Mouse (Mus musculus) midbrain, postnatal 0 days (tissue): ENCODE measurements around the gene Naglu. TPM values are rescaled to one million over a fixed set of nuclear protein-coding genes. Genes with fewer than 3 reads are reported as not detected.
"Not testable (repeated sequence)": the region's sequence is repeated elsewhere in the genome, so short reads cannot be mapped to it uniquely, and the experiment has no call there.

Experiments used
- ATAC-seq: fragments of 200-750 bp; cut with Nextera tagmentation; 2 replicates; pipeline ENCODE4 v1.8.0; 2017; ENCODE audit warnings: moderate number of reproducible peaks, mild to moderate bottlenecking, moderate TSS enrichment, moderate library complexity; ENCODE audit not compliant: low FRiP score
- DNase-seq: peaks from one replicate; pipeline ENCODE4 v3.0.0-alpha.2; 2015; ENCODE audit warnings: low spot score
- H3K27ac ChIP-seq: fragments of 300-500 bp; sonication (generic); 2 replicates; pipeline ENCODE4 v1.5.1; 2014; ENCODE audit warnings: low read depth, mild to moderate bottlenecking, low read length, mixed read lengths
- H3K27me3 ChIP-seq: fragments of 300-500 bp; sonication (generic); 2 replicates; pipeline ENCODE4 v1.6.1; 2014; ENCODE audit warnings: low read length, control low read depth, mixed read lengths; ENCODE audit not compliant: insufficient read depth
- H3K36me3 ChIP-seq: fragments of 300-500 bp; sonication (generic); 2 replicates; pipeline ENCODE4 v1.6.1; 2014; ENCODE audit warnings: low read length, control low read depth, mixed read lengths; ENCODE audit not compliant: insufficient read depth
- H3K4me1 ChIP-seq: fragments of 300-500 bp; sonication (generic); 2 replicates; pipeline ENCODE4 v1.6.1; 2014; ENCODE audit warnings: mild to moderate bottlenecking, control low read depth, antibody characterized with exemption, low read length, mixed read lengths; ENCODE audit not compliant: insufficient read depth
- H3K4me2 ChIP-seq: fragments of 300-500 bp; sonication (generic); 2 replicates; pipeline ENCODE4 v1.6.1; 2014; ENCODE audit warnings: low read depth, mild to moderate bottlenecking, low read length, mixed read lengths; ENCODE audit not compliant: poor library complexity, severe bottlenecking
- H3K4me3 ChIP-seq: fragments of 300-500 bp; sonication (generic); 2 replicates; pipeline ENCODE4 v1.5.1; 2014; ENCODE audit warnings: low read depth, mild to moderate bottlenecking, low read length, moderate library complexity
- H3K9ac ChIP-seq: fragments of 300-500 bp; sonication (generic); replicated peaks from 2 replicates; pipeline ENCODE4 v1.6.1; 2014; ENCODE audit warnings: mild to moderate bottlenecking, low read length, moderate library complexity, mixed read lengths; ENCODE audit not compliant: poor library complexity, severe bottlenecking
- H3K9me3 ChIP-seq: fragments of 300-500 bp; sonication (generic); 2 replicates; pipeline ENCODE4 v1.6.1; 2016; ENCODE audit warnings: low read length, control low read depth
- CTCF ChIP-seq: IDR thresholded peaks from 2 replicates; pipeline ENCODE4 v1.5.1; 2016; ENCODE audit warnings: antibody characterized with exemption, mild to moderate bottlenecking
- WGBS: fragments of 180-500 bp; shearing (Covaris S2); extraction: QIAGEN DNeasy Blood & Tissue Kit; methylation state at CpG from one replicate; pipeline ENCODE4 v1.1.7; 2014; 5-methylcytosine and 5-hydroxymethylcytosine counted together
- polyA plus RNA-seq: library from polyadenylated mRNA; unstranded; fragments of >200 nt; fragmentation: Nextera tagmentation; extraction: Ambion mirVana; gene quantifications from 2 replicates; pipeline ENCODE4 v1.2.1, GENCODE M21; 2015
- total RNA-seq: library from RNA; depleted of rRNA; stranded (reverse); fragments of >200 nt; gene quantifications from 2 replicates; pipeline ENCODE4 v1.2.3, GENCODE M21; 2014

The Naglu gene
- total and polyA plus RNA-seq, 2 experiments from 2014 or later: 16.6 to 22.2 TPM

DNA sequence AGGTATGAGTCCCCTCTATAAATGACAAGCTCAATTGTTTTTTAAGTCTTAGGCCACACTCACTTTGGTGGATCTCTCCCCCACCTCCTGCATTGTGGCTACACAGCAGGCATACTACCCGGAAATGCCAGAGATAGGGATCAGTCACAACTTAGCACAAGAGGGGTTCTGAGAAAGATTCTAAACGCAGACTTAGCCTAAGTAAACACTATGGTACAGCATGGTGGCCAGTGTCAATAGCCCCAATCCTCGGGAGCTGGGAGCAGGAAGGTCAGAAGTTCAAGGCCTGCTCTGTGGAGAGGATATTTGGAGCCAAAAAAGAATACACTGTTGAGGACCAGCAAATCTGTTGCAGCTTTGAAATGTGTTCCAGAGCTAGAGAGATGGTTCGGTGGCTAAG is 48.3 kb downstream of the Naglu start:
- peak overlapping the region; percentile 75 for H3K4me3 ChIP-seq
- H3K9ac ChIP-seq: peak overlapping the region; percentile 85; the same call in 1 of the 2 replicates

DNA sequence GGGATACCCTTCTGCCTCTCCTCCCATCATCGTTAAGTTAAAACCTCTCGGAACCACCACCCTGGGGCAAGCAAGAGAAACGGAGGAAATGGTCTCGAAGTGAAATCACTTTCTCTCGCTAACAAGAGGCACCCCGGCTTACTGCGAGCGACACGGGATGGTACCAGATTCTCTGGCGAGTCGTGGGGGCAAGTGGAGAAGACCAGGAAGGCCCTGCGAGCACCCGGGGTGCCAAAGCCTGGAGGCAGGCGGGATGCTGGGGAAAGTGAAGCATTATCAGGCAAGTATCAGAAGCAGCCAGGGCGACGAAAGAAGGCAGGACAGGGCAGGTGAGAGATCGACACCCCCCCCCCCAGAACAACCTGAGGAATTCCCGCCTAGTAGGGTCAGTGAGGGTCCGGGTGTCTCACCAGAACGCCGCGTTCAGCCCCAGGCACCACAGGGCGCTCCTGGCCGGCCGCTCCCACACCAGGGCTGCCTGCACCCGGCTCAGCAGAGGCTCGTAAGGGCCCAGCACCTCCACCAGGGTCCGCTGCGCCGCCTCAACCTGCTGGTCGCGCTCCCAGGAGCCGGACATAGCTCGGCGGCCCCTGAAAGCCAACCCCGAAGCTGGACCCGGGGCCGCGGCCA is 49.4 kb downstream of the Naglu start:
- ATAC-seq: peak; percentile 74

More for the DNA sequence above, 48.3 kb downstream of the Naglu start:
- no peaks in the 10 kb centered on the region for H3K27me3 ChIP-seq
- TF ChIP-seq CTCF: no peak
- H3K27ac ChIP-seq: no peak overlapping the region
- ATAC-seq (no peak), DNase-seq (no peak)
- H3K9me3 ChIP-seq: no peaks in the 10 kb centered on the region
- 40% methylated on average over 4 of the region's 4 CpGs for WGBS
- peaks cover 4% of the 10 kb centered on the region; the same call in 1 of the 2 replicates for H3K36me3 ChIP-seq
- H3K4me2 ChIP-seq: peak overlapping the region; percentile 89
- H3K4me1 ChIP-seq: peaks cover 15% of the 10 kb centered on the region; the same call in 1 of the 2 replicates

DNA sequence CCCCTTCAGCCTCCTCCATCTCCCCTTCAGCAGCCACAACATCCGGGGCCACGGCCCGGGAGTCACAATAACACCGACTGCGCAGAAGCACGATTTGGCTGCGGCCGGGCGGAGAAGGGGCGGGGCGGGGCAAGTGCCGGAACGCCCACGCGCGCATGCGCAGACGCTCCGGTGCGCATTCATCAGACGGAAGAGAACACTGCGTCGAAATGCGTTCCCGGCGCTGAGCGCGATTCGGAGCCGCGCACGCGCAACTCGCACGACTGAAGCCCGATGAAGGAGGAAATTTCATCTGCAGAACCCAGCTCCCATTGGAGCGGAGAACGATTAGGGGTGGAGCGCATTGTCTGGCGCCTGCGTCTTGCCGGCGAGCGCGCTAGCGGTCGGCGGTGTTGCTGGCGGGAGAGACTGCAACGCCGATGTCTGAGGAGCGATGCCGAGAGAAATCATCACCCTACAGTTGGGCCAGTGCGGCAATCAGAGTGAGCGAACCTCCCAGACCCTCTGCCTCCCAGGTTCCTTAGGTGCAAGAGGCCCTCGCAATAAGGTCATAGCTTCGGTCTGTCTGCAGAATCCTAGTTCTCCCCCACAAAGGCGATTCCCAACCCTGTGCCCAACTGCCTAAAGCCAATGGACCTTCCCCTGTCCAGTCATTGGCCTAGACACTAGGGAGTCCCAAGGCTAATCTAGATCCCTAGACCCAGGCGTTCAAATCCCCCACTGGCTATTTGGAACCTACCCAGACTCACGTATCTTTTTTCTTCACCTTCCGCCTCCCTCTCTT is 50.1 kb downstream of the Naglu start, which contains the start of the genes Retreg3 and Tubg1:
Retreg3 (minus strand) TSS at position 133 of the 784 bp plus-strand sequence.
Tubg1 (plus strand) TSS at position 178 of the 784 bp plus-strand sequence.
- 0 out of 2 replicates have a peak, but pooled peaks have one; percentile 1 for TF ChIP-seq CTCF
- ATAC-seq: peak; percentile 96
- Histone ChIP-seq H3K9ac (peak within 1 kb of the TSS; percentile 85), H3K27ac (peak within 1 kb of the TSS; percentile 91), H3K9me3 (no peaks in the 10 kb centered on the region), H3K4me1 (peaks cover 15% of the 10 kb centered on the region; the same call in 1 of the 2 replicates), H3K27me3 (no peaks in the 10 kb centered on the region), H3K36me3 (peaks cover 7% of the 10 kb centered on the region; the same call in 1 of the 2 replicates), H3K4me3 (peak within 1 kb of the TSS; percentile 75), H3K4me2 (peak within 1 kb of the TSS; percentile 91)
- DNase-seq: peak; percentile 100
- WGBS: under 1% methylated on average over 61 of the region's 61 CpGs

More for the DNA sequence above, 49.4 kb downstream of the Naglu start:
- H3K9me3 ChIP-seq: no peaks in the 10 kb centered on the region
- TF ChIP-seq CTCF: peak; percentile 52
- H3K27me3 ChIP-seq: no peaks in the 10 kb centered on the region
- H3K4me3 ChIP-seq: peak overlapping the region; percentile 75
- H3K4me2 ChIP-seq: peak overlapping the region; percentile 89
- DNase-seq: no peak
- H3K9ac ChIP-seq: peak overlapping the region; percentile 85
- under 1% methylated on average over 32 of the region's 39 CpGs for WGBS
- H3K4me1 ChIP-seq: peaks cover 15% of the 10 kb centered on the region; the same call in 1 of the 2 replicates
- H3K27ac ChIP-seq: peak overlapping the region; percentile 91
- H3K36me3 ChIP-seq: peaks cover 7% of the 10 kb centered on the region; the same call in 1 of the 2 replicates

DNA sequence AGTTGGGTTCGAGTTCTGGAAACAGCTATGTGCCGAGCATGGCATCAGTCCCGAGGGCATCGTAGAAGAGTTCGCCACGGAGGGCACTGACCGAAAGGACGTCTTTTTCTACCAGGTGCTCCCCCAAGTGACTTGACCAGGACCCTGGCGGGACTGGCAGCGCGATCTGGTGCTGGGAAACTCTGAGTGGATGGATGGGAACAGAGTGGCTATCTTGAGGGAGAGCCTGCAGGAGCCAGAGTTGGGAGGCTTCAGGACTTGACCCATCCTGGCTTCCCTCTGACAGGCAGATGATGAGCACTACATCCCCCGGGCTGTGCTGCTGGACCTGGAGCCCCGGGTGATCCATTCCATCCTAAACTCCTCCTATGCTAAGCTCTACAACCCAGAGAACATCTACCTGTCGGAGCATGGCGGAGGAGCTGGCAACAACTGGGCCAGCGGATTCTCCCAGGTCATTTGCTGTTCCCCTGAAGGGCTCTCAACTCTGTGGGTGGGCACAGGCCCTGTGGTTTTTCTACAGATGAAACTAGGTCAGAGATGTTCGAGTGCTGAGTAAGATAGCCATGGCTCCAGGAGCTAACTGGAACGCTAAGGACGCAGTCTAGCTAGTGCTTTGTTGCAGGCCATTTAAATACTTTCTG is 50.9 kb downstream of the Naglu start:
- Histone ChIP-seq H3K9me3 (no peaks in the 10 kb centered on the region), H3K4me3 (peak overlapping the region; percentile 75), H3K27ac (peak overlapping the region; percentile 75), H3K4me1 (peaks cover 15% of the 10 kb centered on the region; the same call in 1 of the 2 replicates), H3K27me3 (no peaks in the 10 kb centered on the region), H3K36me3 (peaks cover 7% of the 10 kb centered on the region), H3K9ac (peak overlapping the region; percentile 76), H3K4me2 (peak overlapping the region; percentile 91)
- WGBS: 19% methylated on average over 19 of the region's 19 CpGs
- ATAC-seq (no peak; the same call in 1 of the 2 replicates), DNase-seq (no peak)
- no peak for TF ChIP-seq CTCF

DNA sequence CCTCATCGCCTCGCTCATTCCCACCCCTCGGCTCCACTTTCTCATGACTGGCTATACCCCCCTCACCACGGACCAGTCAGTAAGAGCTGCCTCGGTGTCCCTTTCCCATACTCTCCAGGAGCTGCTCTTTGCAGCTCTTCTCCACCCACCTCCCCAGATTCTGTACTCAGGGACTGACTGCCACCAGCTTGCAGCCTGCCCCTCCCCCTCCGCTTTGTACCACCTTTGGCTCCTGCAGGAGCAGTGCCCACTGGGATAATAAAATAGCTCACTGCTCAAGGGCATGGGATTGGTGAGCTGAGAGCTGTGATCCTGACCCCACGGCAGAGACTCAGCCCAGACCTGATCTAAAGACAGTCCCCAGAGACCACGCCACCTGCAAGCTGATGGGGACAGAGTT is 54.7 kb downstream of the Naglu start:
- H3K9me3 ChIP-seq, H3K9ac ChIP-seq, DNase-seq, H3K27ac ChIP-seq, H3K4me3 ChIP-seq, H3K4me2 ChIP-seq, H3K27me3 ChIP-seq, H3K4me1 ChIP-seq, ATAC-seq: not testable (repeated sequence)
- 98% methylated on average over 8 of the region's 8 CpGs for WGBS
- peaks cover 16% of the 10 kb centered on the region for H3K36me3 ChIP-seq

DNA sequence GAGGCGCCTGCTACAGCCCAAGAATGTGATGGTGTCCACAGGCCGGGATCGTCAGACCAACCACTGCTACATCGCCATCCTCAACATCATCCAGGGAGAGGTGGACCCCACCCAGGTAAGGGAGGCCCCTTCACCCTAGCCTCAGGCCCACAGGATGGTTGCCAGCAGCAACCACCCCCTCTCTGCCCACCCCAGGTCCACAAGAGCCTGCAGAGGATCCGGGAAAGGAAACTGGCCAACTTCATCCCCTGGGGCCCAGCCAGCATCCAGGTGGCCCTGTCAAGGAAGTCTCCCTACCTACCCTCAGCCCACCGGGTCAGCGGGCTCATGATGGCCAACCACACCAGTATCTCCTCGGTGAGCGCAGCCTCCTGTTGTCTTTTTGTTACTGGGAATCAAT is 55.2 kb downstream of the Naglu start:
- peaks cover 16% of the 10 kb centered on the region for H3K36me3 ChIP-seq
- DNase-seq, ATAC-seq, H3K27ac ChIP-seq, H3K4me2 ChIP-seq, H3K4me3 ChIP-seq, H3K9me3 ChIP-seq, H3K4me1 ChIP-seq, H3K9ac ChIP-seq, H3K27me3 ChIP-seq: not testable (repeated sequence)
- 93% methylated on average over 6 of the region's 9 CpGs for WGBS
